Mouse (Mus musculus) layer of hippocampus, postnatal 14 days (tissue): ENCODE data around the gene Abcc2. TPM values are rescaled to one million over a fixed set of nuclear protein-coding genes. Genes with fewer than 3 reads are reported as not detected.

Experiments used
- DNase-seq, 2 experiments: peaks; one replicate each; pipeline ENCODE4 v3.0.0; 2021 to 2022; ENCODE audit warnings: low spot score in 2 of 2, mixed read lengths in 1 of 2
- total RNA-seq, 2 experiments: library from RNA; stranded (reverse); gene quantifications; 2 replicates each; pipeline ENCODE4 v1.2.3; 2021

Abcc2 gene
- total RNA-seq, 2 experiments from 2014 or later, result 0.07 to 0.10 TPM

DNA sequence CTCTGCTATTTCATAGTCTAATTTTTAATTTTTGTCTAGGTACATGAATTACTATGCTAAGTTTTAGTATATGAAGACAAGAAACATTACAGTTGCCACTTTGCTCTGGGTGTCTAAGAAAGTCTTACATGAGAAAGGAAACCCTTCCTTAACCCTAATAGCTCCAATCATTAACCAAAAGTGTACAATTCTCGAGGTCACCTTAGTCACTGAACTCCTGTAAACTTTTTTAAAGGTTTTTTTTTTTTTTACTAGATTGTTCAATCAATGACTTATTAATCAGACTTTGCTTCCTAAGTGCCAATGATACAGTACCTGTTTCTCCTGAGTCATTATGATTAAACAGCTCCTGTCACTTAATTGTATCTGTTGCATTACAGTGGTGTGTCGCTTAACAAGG lies 4.7 kb upstream of the Abcc2 start:
- DNase-seq, result no peak

DNA sequence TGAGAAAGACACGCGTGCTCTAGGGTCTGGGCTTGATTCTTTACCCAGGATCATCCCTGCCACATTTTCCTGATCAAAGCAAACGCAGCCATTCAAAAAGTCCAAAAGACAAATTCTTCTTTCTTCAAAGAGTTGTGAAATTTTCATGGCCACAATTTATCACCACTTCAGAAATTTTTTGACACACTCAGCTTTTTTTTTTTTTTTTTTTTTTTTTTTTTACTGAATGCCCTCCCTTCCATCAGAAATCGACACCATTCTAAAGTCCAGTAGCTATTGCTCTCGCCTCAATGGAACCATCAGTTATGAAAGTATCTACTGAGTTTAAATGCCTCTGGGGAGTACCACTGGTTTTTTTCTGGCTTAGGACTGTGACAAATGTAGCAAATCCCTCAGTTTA lies 1.6 kb upstream of the Abcc2 start:
- no peak for DNase-seq

- DNase-seq, result no peak
These were observed 2.8 kb downstream of the Abcc2 start for GRCm38 (mm10) chr19:43784761-43785160.

DNA sequence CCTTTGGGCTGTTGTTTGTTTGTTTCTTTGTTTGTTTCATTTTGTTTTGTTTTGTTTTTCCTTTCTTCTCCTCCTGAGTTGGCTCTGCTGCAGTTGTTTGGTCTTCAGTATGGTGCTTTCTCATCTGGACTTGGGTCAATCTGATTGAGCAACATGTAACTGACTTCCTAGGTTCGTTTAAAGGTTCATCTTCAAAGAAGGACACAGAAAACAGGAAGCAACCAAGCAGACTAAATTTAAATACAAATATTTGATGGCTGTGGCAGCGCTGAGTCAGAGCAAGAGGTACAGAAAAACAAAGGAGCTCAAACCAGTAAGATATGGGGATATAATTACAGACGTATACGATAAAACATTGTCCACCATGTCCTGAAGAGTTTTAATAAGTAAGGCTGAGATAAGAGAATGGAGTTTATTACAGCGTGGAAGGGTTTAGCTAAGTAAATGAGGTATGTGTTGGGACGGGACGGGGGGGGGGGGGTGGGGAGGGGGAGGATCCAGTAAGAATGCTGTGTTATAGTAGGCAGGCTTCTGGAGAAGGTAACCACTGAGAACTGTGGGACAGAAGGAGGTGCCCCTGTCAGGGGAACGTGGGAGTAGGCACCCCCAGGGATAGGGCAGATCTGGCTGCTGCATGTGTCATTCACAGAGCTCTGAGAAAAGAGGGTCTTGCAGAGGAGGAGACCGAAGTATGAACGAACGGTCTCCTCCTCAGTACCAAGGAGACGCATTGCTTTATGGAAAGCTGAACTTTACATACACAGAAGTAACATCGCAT lies 4.4 kb downstream of the Abcc2 start:
- DNase-seq, result no peak

- DNase-seq, result no peak
These were observed 7.8 kb downstream of the Abcc2 start for GRCm38 (mm10) chr19:43789817-43790216.

GRCm38 (mm10) chr19:43792537-43792936 lies 10.5 kb downstream of the Abcc2 start:
- DNase-seq, result no peak

- DNase-seq, result no peak
These were observed 12.0 kb downstream of the Abcc2 start for GRCm38 (mm10) chr19:43793951-43794350.

GRCm38 (mm10) chr19:43795511-43795910 lies 13.5 kb downstream of the Abcc2 start:
- no peak for DNase-seq

DNA sequence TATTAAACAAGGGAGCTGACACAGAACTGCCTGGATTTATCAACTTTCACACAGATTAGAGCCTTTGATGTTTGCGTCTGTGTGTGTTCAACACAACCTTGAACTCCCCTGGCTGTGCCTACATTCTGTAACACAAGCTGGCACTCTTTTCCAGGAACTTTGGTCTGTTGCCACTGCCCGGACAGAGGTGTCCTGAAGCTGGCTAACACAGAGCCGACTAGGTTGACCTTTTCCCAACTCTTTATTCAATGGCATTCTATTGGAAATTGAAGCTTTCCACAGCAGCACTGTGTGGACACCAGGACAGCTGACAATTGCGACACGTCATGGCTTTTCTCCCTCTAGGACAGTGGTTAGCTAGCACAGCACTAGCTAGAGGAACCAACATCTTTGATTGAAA lies 15.2 kb downstream of the Abcc2 start:
- no peak for DNase-seq

- no peak for DNase-seq
These were observed 19.5 kb downstream of the Abcc2 start for GRCm38 (mm10) chr19:43801427-43802051.

DNA sequence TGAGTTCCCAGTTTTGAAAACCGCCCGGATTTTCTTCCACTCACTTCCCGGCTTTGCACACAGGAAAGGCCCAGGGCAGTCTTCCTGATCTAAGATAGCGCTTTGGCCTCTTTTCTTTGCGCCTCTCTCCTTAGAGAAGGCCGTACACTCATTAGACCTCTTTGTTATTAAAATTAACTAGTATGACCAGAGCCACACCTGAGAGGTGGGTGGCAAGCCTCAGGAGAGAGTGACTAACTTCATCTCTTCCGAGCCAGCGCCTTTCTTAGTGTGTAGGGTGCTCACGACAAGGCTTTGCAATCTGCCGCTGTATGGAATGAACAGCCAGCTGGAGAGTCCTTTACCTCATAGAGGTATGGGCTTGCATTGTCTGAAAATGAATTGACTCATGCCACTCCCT lies 21.9 kb downstream of the Abcc2 start:
- DNase-seq, result no peak

DNA sequence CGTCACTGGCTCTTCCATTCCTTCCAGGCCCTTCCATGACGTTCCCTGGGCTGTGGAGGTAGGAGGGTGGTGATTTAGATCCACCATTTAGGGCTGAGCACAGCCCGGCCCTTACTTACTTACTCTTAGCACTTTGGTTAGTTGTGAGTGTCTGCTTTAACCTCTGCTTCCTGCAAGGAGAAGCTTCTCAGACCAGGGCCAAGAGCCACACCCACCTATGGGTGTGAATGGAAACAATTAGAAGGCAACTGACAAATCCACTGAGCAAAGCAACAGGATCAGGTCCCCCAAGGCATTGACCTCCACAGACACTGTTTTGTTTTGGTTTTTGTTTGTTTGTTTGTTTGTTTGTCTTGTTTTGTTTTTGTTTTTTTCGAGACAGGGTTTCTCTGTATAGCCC lies 27.3 kb downstream of the Abcc2 start:
- no peak for DNase-seq

- no peak for DNase-seq
These were observed 29.4 kb downstream of the Abcc2 start for GRCm38 (mm10) chr19:43811419-43811818.

DNA sequence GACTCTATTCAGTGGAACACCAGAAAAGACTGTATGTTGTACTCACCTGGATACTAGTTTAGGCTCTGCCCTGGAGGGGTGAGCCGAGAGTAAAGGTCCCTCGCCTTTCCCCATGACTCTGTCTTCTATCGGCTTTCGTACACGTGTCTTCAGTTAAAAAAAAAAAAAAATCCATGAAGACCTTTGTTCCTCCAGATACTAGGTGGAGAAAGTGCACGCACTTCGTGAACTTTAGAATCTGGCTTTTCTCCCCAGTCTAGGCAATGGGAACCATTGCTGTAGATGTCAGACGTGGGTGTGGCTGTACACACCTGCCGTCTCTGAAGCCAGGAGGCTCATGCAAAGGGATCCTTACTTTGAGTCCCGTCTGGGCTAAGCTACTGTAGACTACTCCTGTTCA lies 31.3 kb downstream of the Abcc2 start:
- no peak for DNase-seq

DNA sequence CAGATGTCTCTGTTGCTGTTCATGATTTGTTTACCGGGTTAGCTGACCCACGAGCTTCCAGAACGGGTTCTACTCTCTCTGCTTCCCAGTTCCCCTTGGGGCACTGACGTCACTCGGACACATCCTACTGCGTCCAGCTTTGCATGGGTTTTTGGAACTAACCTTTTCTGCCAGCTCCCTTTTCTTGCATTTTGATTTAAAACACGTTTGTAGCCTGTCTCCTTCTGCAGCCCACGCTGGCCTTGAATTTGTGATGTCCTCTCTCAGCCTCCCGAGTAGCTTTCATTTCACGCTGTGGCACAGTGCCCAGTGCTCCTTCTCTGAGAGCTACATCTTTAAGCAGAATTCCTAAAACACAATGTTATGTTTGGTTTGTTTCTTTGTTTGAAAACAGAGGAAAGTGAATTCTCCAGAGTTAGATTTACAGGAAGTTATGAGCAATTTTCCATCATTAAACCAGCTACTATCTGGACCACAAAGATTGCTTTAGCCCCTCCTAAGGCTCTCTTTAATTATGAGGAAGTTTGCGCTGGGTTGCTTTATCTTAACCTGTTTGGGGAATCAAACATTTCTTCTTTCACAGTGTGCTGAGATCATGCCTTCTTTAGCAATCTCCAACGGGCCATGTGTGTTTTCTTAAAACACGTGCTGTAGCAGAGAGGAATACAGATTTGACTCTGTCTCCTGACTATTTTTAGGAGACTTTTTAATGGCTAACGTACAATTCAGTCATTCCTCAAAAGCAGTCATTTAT lies 33.8 kb downstream of the Abcc2 start:
- DNase-seq, result no peak

- no peak for DNase-seq
These were observed 44.9 kb downstream of the Abcc2 start for GRCm38 (mm10) chr19:43826855-43827254.

- peak; percentile 84 to 88 for DNase-seq
These were observed 50.6 kb downstream of the Abcc2 start for GRCm38 (mm10) chr19:43832425-43833069.

GRCm38 (mm10) chr19:43843184-43843583 lies 61.2 kb downstream of the Abcc2 start:
- no peak for DNase-seq

DNA sequence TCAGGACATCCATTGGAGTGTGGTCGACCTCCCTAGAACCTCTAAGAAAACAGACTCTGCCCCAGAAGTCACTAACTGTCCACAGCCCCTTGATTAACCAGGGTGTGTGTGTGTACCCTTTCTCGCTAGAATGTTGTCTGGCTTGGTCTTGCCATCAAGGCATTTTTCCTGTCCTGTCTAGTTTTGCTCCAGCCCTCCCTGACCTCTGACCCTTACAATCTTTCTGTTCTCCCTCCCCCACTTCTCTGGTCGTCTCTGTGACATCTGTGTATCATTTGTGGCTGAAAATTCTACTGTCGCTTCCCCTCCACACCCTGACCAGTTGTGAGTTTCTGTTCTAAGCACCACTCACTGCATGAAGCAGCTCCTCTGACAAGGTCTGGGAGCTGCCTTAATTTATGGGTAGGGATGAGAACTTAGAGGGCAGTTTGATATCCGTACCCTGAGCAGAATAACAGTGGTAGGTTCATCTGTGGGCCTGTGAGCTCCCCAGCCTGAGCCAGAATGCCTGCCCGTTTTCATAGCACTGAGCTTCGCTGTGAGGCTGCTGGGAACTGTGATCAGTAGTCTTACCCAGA lies 63.4 kb downstream of the Abcc2 start:
- DNase-seq, result no peak

DNA sequence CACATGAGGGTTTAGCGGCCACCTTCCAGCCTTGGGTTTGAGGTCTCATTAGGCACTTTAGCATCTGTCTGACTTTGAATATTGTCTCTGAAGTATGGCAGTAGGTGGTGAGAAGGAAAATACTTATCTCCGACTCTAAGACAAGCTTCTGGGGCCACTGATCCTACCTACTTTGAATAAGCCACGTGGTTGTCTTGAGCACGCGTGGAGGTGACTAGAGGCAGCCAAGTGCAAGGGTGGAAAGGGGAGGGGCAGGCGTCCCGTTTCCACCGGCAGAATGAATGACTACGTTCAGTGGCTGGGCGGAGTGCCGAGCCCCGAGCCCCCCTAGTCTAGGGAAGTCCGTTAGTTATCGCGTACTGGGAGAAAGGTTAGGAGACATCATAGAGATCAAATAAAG lies 65.1 kb downstream of the Abcc2 start:
- no peak for DNase-seq

DNA sequence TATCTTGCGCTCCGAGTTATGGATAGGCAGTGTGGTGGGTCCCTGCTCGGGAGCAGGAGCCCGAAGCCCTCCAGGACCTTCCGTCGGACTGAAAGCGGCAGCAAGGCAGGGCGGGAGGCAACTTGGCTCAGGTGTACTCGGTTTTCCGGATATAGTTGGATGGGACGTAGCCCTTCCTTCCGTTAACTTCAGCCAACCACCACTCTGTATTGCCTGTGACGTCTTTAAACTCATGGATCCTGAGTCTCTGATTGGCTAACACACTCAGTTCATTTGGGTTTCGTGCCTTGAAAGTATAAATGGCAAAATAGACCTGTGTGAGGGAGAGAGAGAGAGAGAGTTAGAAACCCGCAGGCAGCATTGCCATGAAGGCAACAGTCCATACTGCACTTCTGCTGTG lies 66.0 kb downstream of the Abcc2 start:
- no peak for DNase-seq
